12 mouse cellular contexts compared by ENCODE assay signal in genomic region chr2:106822540-106822939, GRCm38 (mm10).
A peak's percentile ranks its signal among the peaks of the same experiment; 100 is the strongest.
DNase-seq lines count a peak whose midpoint lies in the region; ATAC-seq and TF ChIP-seq lines count a peak whose summit lies in the region.
"Had no signal": no experiment of that assay in that cellular context is flagged by ENCODE, and none has a peak within 500 bp of the region (broad histone marks: within the 10 kb centered on the region; RNA-seq: fewer than 3 reads in every experiment).

No protein-coding gene starts in this region.

- in situ Hi-C loops in ES-E14 (cut with MboI; ENCODE audit: low sequenced_read_pairs in 2 of 2, unreplicated experiment in 2 of 2): no loop called here

- peak; percentile 54 for DNase-seq in ES-E14 (ENCODE audit: low read depth, low spot score)
- no peak for DNase-seq in ovary, postnatal 10 days (ENCODE audit: low spot score)
- no peak for DNase-seq in gastrocnemius, postnatal 14 days
- DNase-seq in cerebellum, postnatal 36 days: no peak
- no peak for DNase-seq in thymus, postnatal 25 days
- DNase-seq: layer of hippocampus, postnatal 36 days; right cerebral cortex, postnatal 25 days had no signal

- TF ChIP-seq CTCF in ES-Bruce4 (IDR thresholded peaks at IDR 0.05; ENCODE audit: low read depth, low read length): no peak

- no peak overlapping the region for H3K4me3 ChIP-seq in ES-Bruce4 (ENCODE audit: low read depth, low read length)
- no peak overlapping the region for H3K4me3 ChIP-seq in ES-E14 (ENCODE audit: insufficient read depth in 1 of 2, low read depth in 1 of 2, low read length in 2 of 2, poor library complexity in 1 of 2, severe bottlenecking in 1 of 2)
- no peak overlapping the region for H3K4me3 ChIP-seq in forebrain, embryonic 15.5 days
- H3K4me3 ChIP-seq in midbrain, embryonic 12.5 days: no peak overlapping the region
- H3K4me3 ChIP-seq: embryonic facial prominence, embryonic 13.5 days; heart, embryonic 12.5 days had no signal

- ATAC-seq in forebrain, embryonic 15.5 days (replicated peaks): no peak
- ATAC-seq in midbrain, embryonic 12.5 days (ENCODE audit: low FRiP score, low read depth): peak; percentile 72

- H3K36me3 ChIP-seq in ES-Bruce4 (ENCODE audit: control insufficient read depth, insufficient read depth, low read length, poor library complexity, severe bottlenecking): no peaks in the 10 kb centered on the region
- H3K36me3 ChIP-seq in ES-E14 (ENCODE audit: control insufficient read depth, insufficient read depth, low read length, poor library complexity, severe bottlenecking): no peaks in the 10 kb centered on the region
- no peaks in the 10 kb centered on the region for H3K36me3 ChIP-seq in forebrain, embryonic 15.5 days
- H3K36me3 ChIP-seq in midbrain, embryonic 12.5 days: no peaks in the 10 kb centered on the region
- H3K36me3 ChIP-seq: embryonic facial prominence, embryonic 13.5 days had no signal

- H3K9ac ChIP-seq in ES-Bruce4 (ENCODE audit: low read depth, poor library complexity, severe bottlenecking) (no peak overlapping the region), ES-E14 (ENCODE audit: insufficient read depth, low read depth, low read length, poor library complexity, severe bottlenecking) (no peak overlapping the region)
- no peak overlapping the region for H3K9ac ChIP-seq in forebrain, embryonic 15.5 days (replicated peaks)
- H3K9ac ChIP-seq in midbrain, embryonic 12.5 days (replicated peaks): no peak overlapping the region
- H3K9ac ChIP-seq: embryonic facial prominence, embryonic 13.5 days; heart, embryonic 12.5 days had no signal

- TF ChIP-seq EP300 in ES-Bruce4 (IDR thresholded peaks at IDR 0.05; ENCODE audit: insufficient read depth, low read depth, low read length): peak; percentile 72

- H3K27ac ChIP-seq in ES-Bruce4 (ENCODE audit: insufficient read depth, low read length) (peak overlapping the region; percentile 55), ES-E14 (ENCODE audit: insufficient read depth, low read depth, low read length, poor library complexity, severe bottlenecking) (peak overlapping the region; percentile 59; the same call in 1 of the 2 replicates)
- peak overlapping the region; percentile 35; the same call in 1 of the 2 replicates for H3K27ac ChIP-seq in forebrain, embryonic 15.5 days (replicated peaks)
- H3K27ac ChIP-seq in midbrain, embryonic 12.5 days (replicated peaks): no peak overlapping the region
- H3K27ac ChIP-seq: embryonic facial prominence, embryonic 13.5 days had no signal

- H3K4me2 ChIP-seq in forebrain, embryonic 15.5 days (replicated peaks): no peak overlapping the region
- H3K4me2 ChIP-seq in midbrain, embryonic 12.5 days (replicated peaks): no peak overlapping the region
- H3K4me2 ChIP-seq: embryonic facial prominence, embryonic 13.5 days; heart, embryonic 12.5 days had no signal

- WGBS in forebrain, embryonic 15.5 days: 3% methylated on average over 5 of the region's 5 CpGs
- WGBS in midbrain, embryonic 12.5 days: 11% methylated on average over 5 of the region's 5 CpGs

- peaks cover 9% of the 10 kb centered on the region for H3K4me1 ChIP-seq in ES-Bruce4 (ENCODE audit: control insufficient read depth, insufficient read depth, low read length)
- H3K4me1 ChIP-seq in ES-E14 (ENCODE audit: control insufficient read depth in 2 of 2, insufficient read depth in 2 of 2, low read length in 2 of 2, poor library complexity in 1 of 2): peaks cover 5 to 26% of the 10 kb centered on the region in 2 experiments; a peak in 3 of 4 replicates
- peaks cover 27% of the 10 kb centered on the region for H3K4me1 ChIP-seq in forebrain, embryonic 15.5 days
- peaks cover 26% of the 10 kb centered on the region for H3K4me1 ChIP-seq in midbrain, embryonic 12.5 days

- intact Hi-C loops in gastrocnemius, postnatal 14 days (cut with DNase I; ENCODE audit: low total_unique reads): no loop called here

- H3K9me3 ChIP-seq in ES-Bruce4 (replicated peaks; ENCODE audit: control insufficient read depth, insufficient read depth, low read length, poor library complexity, severe bottlenecking) (no peaks in the 10 kb centered on the region), ES-E14 (ENCODE audit: control insufficient read depth, insufficient read depth, low read depth, low read length) (no peaks in the 10 kb centered on the region)
- H3K9me3 ChIP-seq in forebrain, embryonic 15.5 days: no peaks in the 10 kb centered on the region
- no peaks in the 10 kb centered on the region for H3K9me3 ChIP-seq in midbrain, embryonic 12.5 days
- H3K9me3 ChIP-seq: embryonic facial prominence, embryonic 13.5 days; heart, embryonic 12.5 days had no signal

- no peak for TF ChIP-seq POLR2A in ES-Bruce4 (IDR thresholded peaks at IDR 0.05; ENCODE audit: insufficient read depth, low read length)

- H3K27me3 ChIP-seq in ES-Bruce4 (ENCODE audit: control insufficient read depth, insufficient read depth, low read length, poor library complexity, severe bottlenecking): no peaks in the 10 kb centered on the region
- H3K27me3 ChIP-seq in forebrain, embryonic 15.5 days: no peaks in the 10 kb centered on the region
- no peaks in the 10 kb centered on the region for H3K27me3 ChIP-seq in midbrain, embryonic 12.5 days
- H3K27me3 ChIP-seq: embryonic facial prominence, embryonic 13.5 days; heart, embryonic 12.5 days had no signal

TF ChIP-seq in ES-E14, 5 proteins besides CTCF, POLR2A, EP300 and RAD21:
- TF ChIP-seq ZNF384 (IDR thresholded peaks at IDR 0.05; ENCODE audit: low read depth, low read length) (no peak), CHD2 (IDR thresholded peaks at IDR 0.05; ENCODE audit: low read depth, low read length) (no peak), HCFC1 (IDR thresholded peaks at IDR 0.05; ENCODE audit: borderline replicate concordance, insufficient read depth, low read length) (no peak), MAFK (IDR thresholded peaks at IDR 0.05; ENCODE audit: insufficient read depth, low read depth, low read length) (no peak), ZC3H11A (IDR thresholded peaks at IDR 0.05; ENCODE audit: borderline replicate concordance, low read depth, low read length) (no peak)
TF ChIP-seq in ES-E14: peak in this region for 0.
